Mouse (Mus musculus) E14TG2a.4 (cell line): ENCODE data around the gene Plac9b.
"Not testable (repeated sequence)": the region's sequence is repeated elsewhere in the genome, so short reads cannot be mapped to it uniquely, and the experiment has no call there.

Experiments used
- CTCF ChIP-seq: conservative IDR thresholded peaks from 2 replicates; pipeline ENCODE4 v1.5.1; 2014; ENCODE audit warnings: low read length
- NANOG ChIP-seq: IDR thresholded peaks from 2 replicates; pipeline ENCODE4 v1.6.1; 2014; ENCODE audit warnings: borderline replicate concordance, low read length, mixed read lengths

- not testable (repeated sequence) for TF ChIP-seq CTCF, NANOG
Observed at GRCm38 (mm10) chr14:26118150-26118549, 64.1 kb downstream of the Plac9b start, which contains the start of gene Duxbl2.
